Mouse (Mus musculus) heart, postnatal 4 days (tissue): ENCODE data around the gene Slco1a4. TPM values are rescaled to one million over a fixed set of nuclear protein-coding genes. Genes with fewer than 3 reads are reported as not detected.
"Not testable (repeated sequence)": the region's sequence is repeated elsewhere in the genome, so short reads cannot be mapped to it uniquely, and the experiment has no call there.

Experiments used
- DNase-seq: peaks from one replicate; pipeline ENCODE4 v3.0.0; 2021
- total RNA-seq, 2 experiments: library from RNA; stranded (reverse); gene quantifications; 2 replicates each; pipeline ENCODE4 v1.2.3; 2021

The Slco1a4 gene
- total RNA-seq = under 1 TPM; 0.19 to 0.29 TPM

DNA sequence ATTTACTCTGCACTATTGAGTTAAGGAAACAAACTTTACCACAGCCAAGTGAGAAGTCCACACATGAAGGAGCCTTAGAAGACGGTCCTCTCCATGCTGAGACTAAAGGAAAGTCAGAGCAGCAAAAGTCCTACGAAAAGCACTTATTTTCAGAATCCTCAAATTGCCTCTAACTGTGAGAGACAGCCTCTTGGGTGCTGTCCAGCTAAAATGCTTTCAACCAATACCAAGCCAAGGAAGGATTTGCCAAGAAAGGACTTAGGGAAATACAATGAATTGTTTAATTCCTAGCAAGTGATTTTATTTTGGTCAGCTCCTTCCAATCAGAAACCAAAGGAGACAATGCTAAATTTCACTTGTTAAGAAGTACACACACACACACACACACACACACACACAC, at the start of gene Slco1a4:
Gene Slco1a4, minus strand, starts transcription at position 115 of the 400 bp plus-strand sequence.
- DNase-seq = peak; percentile 8

DNA sequence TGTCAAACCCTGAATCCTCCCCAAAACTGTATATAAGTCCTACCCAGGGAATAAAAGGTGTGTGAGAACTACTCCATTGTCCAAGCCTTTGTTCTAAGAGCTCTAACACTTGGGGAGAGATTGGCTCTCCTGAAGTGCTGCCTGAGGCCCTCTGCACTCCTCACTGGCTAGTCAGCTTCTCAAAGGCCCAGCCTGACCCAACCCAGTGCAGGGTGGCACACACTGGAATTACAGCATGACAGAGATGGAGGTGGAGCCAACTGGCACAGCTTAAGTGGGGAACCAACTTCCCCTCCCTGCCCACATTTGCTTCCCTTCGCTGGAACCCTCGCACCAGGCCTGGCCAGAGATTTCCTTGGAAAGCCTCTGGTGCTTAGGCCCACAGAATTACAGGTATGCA, 42.2 kb upstream of the Slco1a4 start:
- DNase-seq = no peak

DNA sequence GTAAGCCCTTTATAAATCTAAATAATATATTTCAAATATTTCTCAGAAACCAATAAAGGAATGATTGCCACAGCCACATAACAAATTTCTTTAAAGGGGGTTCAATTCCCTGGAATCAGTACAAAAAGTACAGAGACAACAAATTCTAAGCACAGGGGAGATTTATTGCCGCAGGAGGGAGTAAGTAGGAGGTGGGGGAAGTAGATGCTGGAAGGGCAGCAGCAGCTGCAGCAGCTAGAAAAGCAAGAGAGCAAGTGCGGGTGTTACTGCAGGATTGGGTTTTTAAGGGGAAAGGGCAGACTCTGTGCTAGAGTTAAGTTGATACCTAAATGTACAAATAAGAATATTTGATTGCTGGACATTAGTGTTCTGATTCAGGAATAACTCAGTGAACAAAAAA, 33.7 kb upstream of the Slco1a4 start:
- no peak for DNase-seq

DNA sequence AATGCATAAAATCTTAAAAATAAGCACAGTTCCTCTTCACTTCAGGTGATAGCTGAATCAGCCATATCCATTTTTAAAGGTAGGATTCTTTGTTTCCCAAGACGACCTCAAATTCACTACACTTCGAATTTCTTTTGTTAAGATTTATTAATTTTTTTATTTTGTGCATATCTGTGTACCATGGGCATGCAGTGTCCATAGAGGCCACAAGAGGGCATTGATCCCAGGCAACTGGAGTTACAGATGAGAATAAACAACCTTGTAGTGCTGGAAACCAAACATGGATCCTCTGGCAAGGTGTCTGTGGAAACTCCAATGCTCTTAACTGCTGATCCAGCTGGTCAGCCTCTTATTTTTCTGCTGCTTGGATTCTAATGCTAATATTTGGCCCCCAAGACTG, 32.2 kb upstream of the Slco1a4 start:
- DNase-seq = no peak

DNA sequence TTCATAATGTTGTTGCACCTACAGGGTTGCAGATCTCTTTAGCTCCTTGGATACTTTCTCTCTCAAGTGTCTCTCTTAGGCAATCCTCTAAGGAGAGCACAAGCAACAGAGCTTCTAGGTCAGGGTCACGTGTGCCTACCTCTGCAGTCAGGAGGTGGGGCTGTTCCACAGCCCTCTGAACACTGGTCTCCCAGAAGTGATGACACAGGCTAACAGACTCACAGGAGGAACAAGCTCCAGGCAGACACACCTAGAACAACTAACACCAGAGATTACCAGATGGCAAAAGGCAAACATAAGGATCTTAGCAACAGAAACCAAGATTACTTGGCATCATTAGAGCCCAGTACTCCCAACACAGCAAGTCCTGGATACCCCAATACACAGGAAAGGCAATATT, 26.6 kb upstream of the Slco1a4 start:
- DNase-seq = no peak

DNA sequence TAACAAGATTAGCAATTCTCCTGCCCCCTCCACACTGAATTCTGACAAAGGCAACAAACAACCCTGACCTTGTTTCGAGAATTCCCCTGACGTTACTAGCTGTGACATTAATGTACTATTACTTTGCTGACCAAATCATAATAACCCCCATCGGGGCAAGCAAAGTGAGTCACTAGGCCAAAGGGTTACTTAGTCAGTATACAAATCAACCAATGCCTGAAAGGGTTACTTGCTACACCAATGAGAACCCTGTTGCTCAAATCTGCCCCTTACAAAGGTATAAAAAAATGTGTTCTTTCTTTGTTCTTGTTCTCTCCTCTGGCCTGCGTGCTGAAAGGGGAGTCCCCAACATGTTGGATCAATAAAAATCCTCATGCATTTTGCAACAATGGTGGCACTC, 19.7 kb upstream of the Slco1a4 start:
- DNase-seq = not testable (repeated sequence)

DNA sequence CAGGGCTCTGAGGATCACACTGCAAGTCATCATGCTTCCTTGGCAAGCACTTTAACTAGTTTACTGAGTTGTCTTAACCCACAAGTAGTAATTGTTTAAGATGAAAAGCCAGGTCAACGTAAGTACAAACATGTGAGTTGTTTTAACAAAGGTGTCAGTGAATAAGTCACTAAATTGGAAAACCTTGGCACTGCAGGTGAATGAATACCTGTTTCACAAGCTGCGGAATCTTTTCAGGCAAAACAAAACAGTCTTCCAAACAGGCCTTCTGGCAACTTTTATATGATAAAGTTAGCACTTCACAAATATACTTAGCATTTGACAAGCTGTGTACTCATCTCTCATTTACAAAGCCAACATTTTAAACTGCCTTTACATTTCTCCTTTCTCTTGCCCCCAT, 15.7 kb upstream of the Slco1a4 start:
- DNase-seq = no peak

DNA sequence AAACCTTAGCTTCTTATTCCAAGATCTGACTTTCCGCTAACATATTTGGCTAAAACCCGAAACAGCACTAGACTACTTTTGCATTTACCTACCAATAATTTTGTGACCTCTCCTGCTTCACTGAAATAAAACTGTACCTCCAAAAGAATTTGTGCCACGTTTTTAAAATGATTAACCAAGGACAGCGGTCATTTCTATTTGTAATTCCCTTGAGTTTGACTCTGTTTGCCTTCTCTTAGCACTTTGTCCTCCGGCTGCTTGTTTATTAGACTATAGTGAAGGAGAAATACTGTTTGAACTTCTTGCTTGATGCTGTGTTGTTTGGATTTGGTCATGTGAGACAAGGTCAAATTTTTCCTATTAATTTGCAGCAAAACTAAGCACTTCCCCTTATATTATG, 12.7 kb upstream of the Slco1a4 start:
- no peak for DNase-seq

DNA sequence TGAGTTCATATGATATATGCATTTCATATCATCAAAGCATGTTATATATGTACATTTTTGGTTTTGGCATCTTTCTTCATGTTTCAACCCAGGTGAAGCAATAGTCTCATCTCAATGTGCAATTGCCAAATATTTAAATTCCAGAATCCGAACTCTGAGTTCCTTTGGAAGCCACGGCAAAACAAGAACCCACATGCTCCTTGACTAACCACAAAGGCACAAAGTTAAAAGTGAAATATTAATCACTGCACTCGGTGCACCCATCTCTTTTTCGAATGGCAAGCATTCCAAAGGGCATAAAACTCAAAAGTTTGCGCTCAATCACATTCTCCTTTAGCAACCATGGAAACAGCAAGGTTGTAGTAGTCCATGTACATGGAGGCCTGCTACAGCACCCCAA, 10.0 kb upstream of the Slco1a4 start:
- no peak for DNase-seq

DNA sequence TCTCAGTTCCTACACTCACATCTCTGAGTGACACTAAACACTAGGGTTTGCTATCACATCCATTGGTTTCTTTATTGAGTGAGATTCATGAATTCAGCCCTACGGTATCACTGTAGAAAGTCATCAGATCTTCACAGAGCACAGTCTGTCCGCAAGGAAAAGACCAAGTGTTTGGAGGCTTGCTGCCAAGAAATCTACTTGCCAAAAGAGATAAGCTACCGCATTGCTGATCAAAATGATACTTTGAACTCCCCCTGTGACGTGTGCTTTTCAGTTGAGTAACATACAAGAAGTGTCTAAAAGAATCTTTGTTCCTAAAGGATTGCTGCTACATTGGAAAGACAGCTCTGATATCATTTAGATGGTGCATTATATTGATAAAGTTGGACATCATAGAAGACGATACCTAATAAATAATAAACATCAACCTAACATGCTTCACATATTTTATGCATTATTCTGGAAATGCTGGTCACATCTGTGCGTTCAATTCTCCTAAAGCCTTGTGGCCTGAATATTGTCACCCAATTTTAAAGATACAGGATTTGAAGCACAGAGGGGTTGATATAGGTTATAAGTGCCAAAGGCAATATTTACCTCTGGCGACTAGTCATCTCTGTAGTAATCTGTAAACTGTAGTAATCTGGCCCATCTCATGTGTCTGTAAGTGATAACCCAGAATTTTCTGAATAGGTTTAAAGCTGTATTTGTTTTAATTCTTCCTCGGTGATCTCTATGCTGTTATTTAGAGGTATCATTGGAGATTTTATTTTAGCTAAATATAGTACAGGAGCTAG, 1.9 kb upstream of the Slco1a4 start:
- no peak for DNase-seq

DNA sequence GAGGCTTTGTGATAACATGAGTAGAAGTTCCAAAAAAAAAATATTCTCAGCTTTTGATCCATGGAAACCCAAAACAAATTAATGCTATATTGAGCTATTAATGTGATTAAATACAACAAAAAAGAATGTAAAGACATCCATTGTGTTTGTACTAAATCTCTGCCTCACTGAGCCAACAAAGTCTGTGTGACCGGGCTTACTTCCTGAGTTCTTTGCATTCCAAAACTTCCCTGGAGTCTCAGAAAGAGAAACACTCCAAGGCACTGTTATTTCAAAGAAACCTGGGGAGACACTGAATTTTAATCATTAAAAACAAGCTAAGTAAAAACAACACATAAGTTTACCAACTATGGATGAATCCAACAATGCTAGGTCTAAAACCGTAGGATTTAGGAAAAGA, 2.4 kb downstream of the Slco1a4 start:
- DNase-seq = no peak

DNA sequence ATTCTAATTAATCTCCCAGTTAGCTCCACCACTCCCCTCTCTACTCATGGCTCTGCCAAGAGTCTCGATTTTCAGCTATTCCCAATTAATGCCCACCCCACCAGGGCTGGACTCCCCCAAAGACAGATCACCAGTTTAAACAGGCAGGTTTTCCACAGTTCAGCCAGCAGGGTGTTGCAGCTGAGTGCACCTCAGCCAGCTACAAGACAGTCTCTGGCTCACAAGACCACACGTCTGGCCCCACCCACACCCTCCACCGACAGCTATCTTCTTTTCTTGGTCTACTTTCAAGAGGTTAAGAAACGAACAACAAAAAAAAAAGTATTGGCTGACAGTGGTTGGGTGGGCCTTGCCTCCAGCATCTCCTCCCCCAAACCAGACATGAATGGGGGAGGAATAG, 6.9 kb downstream of the Slco1a4 start:
- DNase-seq = no peak

DNA sequence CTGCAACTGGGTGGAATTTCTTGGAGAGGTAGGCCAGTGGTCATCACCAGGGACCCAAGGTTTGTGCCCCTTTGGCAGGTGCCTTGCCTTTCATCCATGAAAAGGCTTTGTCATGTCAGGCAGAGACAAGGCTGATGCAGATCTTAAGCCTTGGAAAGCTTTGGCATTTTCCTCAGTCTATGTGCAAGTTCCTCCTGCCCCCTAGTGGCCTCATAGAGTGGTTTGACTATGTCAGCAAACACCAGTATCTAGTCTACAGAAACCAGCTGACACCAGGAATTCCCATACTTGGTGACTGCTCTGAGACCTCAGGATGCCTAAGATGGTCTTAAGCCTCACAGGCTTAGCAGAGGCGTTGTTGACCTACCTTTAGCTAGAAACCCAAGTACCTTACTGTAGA, 58.2 kb downstream of the Slco1a4 start:
- DNase-seq = peak; percentile 39

DNA sequence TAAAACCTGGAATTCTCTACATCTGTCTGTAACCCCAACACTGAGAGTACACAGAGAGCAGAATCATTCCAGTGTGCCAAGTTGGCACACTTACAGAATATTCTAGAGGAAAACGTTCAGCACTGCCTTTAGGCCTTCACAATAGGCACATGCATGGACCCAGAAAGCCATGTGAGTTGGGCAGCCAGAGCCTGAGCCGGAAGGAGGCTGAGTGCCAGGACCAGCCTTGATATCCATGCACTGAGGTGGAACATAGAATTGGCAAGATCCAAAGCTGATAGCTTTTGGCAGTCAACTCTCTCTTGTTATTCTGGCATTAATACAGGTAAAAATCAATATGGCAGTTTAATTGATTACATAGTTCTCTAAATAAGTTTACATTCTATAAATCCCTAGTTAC, 81.5 kb downstream of the Slco1a4 start:
- no peak for DNase-seq

DNA sequence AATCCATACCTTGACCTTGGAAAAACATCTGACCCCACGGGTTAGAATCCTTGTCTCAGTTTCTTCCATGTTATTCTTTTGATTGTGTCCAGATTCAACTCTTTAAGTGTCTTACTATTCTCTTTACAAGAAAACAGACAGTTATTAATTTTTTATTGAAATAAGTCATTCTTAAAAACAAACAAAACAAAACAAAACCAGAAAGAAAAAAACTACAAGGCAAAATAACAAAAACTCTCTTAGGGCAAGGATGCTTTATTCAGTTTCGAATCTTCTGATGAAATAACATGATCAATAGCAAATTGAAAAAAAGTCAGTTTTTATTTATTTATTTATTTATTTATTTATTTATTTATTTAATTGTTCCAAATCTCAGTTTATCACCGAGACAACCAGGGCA, 82.3 kb downstream of the Slco1a4 start, which contains the start of gene Gm5724:
Gene Gm5724, minus strand, starts transcription at position 101 of the 400 bp plus-strand sequence.
- DNase-seq = no peak

Other genes with a start within 250 kb of the Slco1a4 start
- not detected for gene Slco1b2, start 226.7 kb downstream of the Slco1a4 start, total RNA-seq
- gene Gm5724, start 82.4 kb downstream of the Slco1a4 start, total RNA-seq = not detected
- not detected for gene Slco1a1, start 90.8 kb upstream of the Slco1a4 start, total RNA-seq
- not detected for gene Gm6614, start 155.2 kb upstream of the Slco1a4 start, total RNA-seq